Mouse (Mus musculus) intestine, postnatal 0 days (tissue): Measurements from ENCODE around the gene Cope. TPM values are rescaled to one million over a fixed set of nuclear protein-coding genes. Genes with fewer than 3 reads are reported as not detected.
A peak's percentile ranks its signal among the peaks of the same experiment; 100 is the strongest.

Experiments
- ATAC-seq: fragments of 200-750 bp; cut with Nextera tagmentation; 2 replicates; pipeline ENCODE4 v1.8.0; 2017; ENCODE audit warnings: mild to moderate bottlenecking, moderate TSS enrichment, moderate library complexity
- H3K27ac ChIP-seq: fragments of 300-500 bp; sonication (generic); 2 replicates; pipeline ENCODE4 v1.5.1; 2014; ENCODE audit warnings: mild to moderate bottlenecking, low read depth, low read length, moderate library complexity
- H3K27me3 ChIP-seq: fragments of 300-500 bp; sonication (generic); replicated peaks from 2 replicates; pipeline ENCODE4 v1.6.1; 2014; ENCODE audit warnings: low read length, mixed read lengths; ENCODE audit not compliant: control insufficient read depth, insufficient read depth
- H3K36me3 ChIP-seq: fragments of 300-500 bp; sonication (generic); 2 replicates; pipeline ENCODE4 v1.6.1; 2014; ENCODE audit warnings: mild to moderate bottlenecking, moderate library complexity; ENCODE audit not compliant: control insufficient read depth, insufficient read depth
- H3K4me1 ChIP-seq: fragments of 300-500 bp; sonication (generic); replicated peaks from 2 replicates; pipeline ENCODE4 v1.6.1; 2014; ENCODE audit warnings: antibody characterized with exemption, low read length, mixed read lengths; ENCODE audit not compliant: control insufficient read depth, insufficient read depth
- H3K4me2 ChIP-seq: fragments of 300-500 bp; sonication (generic); replicated peaks from 2 replicates; pipeline ENCODE4 v1.6.1; 2014; ENCODE audit warnings: low read depth, mild to moderate bottlenecking, moderate library complexity
- H3K4me3 ChIP-seq: fragments of 300-500 bp; sonication (generic); 2 replicates; pipeline ENCODE4 v1.5.1; 2014; ENCODE audit warnings: low read depth, low read length
- H3K9ac ChIP-seq: fragments of 300-500 bp; sonication (generic); 2 replicates; pipeline ENCODE4 v1.6.1; 2014; ENCODE audit warnings: mild to moderate bottlenecking, low read depth, low read length
- H3K9me3 ChIP-seq: fragments of 300-500 bp; sonication (generic); 2 replicates; pipeline ENCODE4 v1.6.1; 2016; ENCODE audit warnings: mixed run types; ENCODE audit not compliant: control insufficient read depth
- CTCF ChIP-seq: sonication (generic); IDR thresholded peaks from 2 replicates; pipeline ENCODE4 v1.5.1; 2016; ENCODE audit warnings: low read depth, mild to moderate bottlenecking, control low read depth, antibody characterized with exemption, moderate library complexity
- WGBS: fragments of 180-500 bp; shearing (Covaris S2); extraction: QIAGEN DNeasy Blood & Tissue Kit; methylation state at CpG from one replicate; pipeline ENCODE4 v1.1.7; 2014; 5-methylcytosine and 5-hydroxymethylcytosine counted together
- polyA plus RNA-seq: library from polyadenylated mRNA; unstranded; fragments of >200 nt; fragmentation: Nextera tagmentation; extraction: Ambion mirVana; gene quantifications from 2 replicates; pipeline ENCODE4 v1.2.1, GENCODE M21; 2015

Gene Cope
- polyA plus RNA-seq, 1 experiment from 2014 or later, result 383 TPM

DNA sequence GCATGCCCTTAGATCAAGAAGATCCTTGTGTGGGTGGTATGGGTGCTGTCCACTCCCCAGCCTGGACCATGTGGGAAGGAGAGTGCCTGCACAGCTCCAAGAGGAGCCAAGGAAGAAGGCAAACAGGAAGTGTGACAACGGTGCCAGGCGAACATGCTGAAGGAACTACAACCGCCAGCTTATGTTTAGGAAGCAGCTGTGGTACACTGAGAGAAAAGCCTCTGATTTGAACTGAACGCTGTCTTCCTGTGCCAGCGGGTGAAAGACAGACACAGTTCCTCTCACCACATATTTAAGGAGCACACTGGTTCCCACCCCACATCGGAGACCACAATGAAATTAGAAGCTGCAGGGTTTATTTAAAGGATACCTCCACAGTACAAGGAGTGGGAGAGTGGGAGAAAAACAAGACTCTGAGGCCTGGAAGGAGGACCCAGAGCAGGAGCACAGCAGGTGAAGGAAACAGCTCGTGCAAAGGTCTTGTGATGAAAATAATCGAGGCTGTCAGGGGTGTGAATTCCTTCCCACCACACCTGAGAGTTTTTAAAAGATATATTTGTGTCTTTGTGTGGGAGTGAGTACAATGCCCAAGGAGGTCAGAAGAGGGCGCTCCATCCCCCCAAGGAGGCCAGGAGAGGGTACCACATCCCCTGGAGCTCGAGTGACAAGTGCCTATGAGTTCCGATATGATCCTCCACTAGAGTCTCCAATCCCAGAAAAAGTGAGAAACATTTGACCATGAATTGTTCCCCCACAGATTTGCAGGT is 33.3 kb upstream of the Cope start:
- H3K36me3 ChIP-seq, result peaks cover 8% of the 10 kb centered on the region; the same call in 1 of the 2 replicates

DNA sequence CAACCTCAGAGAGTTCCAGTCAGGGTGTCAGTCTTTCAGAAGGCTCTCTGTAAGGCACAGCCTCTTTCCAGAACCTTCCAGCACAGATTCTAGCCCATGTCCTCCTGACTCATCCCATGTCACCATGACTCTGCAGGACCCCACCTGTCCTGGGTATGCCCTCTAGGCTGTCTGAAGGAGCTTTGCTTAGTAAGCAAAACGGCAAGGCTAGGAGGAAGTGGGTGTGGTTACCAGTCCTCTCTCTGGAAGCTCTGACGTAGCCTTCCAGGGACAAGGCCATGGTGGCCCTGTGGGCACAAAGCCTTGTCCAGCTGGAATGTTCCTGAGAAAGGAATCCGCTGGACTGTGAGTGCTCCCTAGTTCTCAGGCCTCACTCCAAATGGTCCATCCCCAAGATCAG is 29.4 kb upstream of the Cope start:
- no peaks in the 10 kb centered on the region for H3K36me3 ChIP-seq
- H3K9ac ChIP-seq, result no peak overlapping the region
- H3K9me3 ChIP-seq, result no peaks in the 10 kb centered on the region
- no peak for TF ChIP-seq CTCF
- H3K27me3 ChIP-seq, result no peaks in the 10 kb centered on the region
- no peak overlapping the region for H3K27ac ChIP-seq
- no peak overlapping the region for H3K4me3 ChIP-seq
- ATAC-seq, result peak; percentile 66
- no peak overlapping the region for H3K4me2 ChIP-seq
- H3K4me1 ChIP-seq, result peaks cover 2% of the 10 kb centered on the region; the same call in 1 of the 2 replicates
- 45% methylated on average over 3 of the region's 3 CpGs for WGBS

More for the DNA sequence above, 33.3 kb upstream of the Cope start:
- H3K4me3 ChIP-seq, result no peak overlapping the region
- ATAC-seq, result no peak
- H3K9me3 ChIP-seq, result no peaks in the 10 kb centered on the region
- H3K4me1 ChIP-seq, result peaks cover 2% of the 10 kb centered on the region; the same call in 1 of the 2 replicates
- 47% methylated on average over 11 of the region's 11 CpGs for WGBS
- H3K9ac ChIP-seq, result no peak overlapping the region
- H3K4me2 ChIP-seq, result no peak overlapping the region
- H3K27me3 ChIP-seq, result no peaks in the 10 kb centered on the region
- TF ChIP-seq CTCF, result peak; percentile 62
- H3K27ac ChIP-seq, result no peak overlapping the region; the same call in 1 of the 2 replicates

DNA sequence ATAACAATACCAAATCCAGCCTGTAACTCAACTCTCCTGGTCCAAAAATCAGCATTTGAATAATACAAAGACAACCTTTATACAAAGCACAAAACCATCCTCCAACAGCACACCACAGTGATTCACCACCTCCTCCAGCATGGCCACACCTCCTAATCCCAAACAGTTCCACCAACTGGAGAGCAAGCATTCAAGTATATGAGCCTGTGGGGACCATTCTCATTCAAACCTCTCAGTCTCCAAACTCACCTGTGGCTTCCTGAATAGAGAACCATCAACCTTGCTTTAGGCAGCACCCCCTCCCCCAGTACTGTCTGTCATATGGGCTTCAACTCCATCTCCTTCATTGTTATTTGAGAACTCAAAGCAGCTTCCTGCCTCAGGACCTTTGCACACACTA is 28.0 kb upstream of the Cope start:
- H3K4me1 ChIP-seq, result no peaks in the 10 kb centered on the region; the same call in 1 of the 2 replicates
- H3K36me3 ChIP-seq, result no peaks in the 10 kb centered on the region
- no peaks in the 10 kb centered on the region for H3K27me3 ChIP-seq
- no peaks in the 10 kb centered on the region for H3K9me3 ChIP-seq
- no peak for ATAC-seq
- H3K27ac ChIP-seq, result no peak overlapping the region
- no peak overlapping the region for H3K9ac ChIP-seq
- no peak overlapping the region for H3K4me2 ChIP-seq
- TF ChIP-seq CTCF, result no peak
- no peak overlapping the region for H3K4me3 ChIP-seq

DNA sequence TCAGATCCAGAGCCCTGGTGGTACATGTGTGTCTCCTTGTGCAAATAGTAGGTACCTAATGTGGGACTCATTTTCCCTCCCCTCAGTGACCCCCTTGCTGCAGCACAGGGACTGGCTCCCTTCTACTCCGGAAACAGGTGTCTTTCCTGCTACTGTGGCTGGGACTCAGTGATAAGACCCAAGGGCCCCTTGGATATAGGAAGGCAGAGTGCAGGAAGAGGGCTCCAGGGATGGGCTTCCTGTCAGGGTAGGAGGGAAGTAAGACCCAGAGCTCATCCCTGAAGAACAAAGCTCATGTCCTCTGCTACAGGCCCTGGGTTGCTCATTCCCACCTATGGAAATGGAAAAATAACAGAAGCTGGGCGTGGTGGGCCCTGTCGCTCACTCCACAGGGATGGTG is 25.8 kb upstream of the Cope start:
- ATAC-seq, result no peak
- no peak overlapping the region; the same call in 1 of the 2 replicates for H3K27ac ChIP-seq
- no peaks in the 10 kb centered on the region; the same call in 1 of the 2 replicates for H3K4me1 ChIP-seq
- no peaks in the 10 kb centered on the region for H3K9me3 ChIP-seq
- H3K9ac ChIP-seq, result no peak overlapping the region
- no peaks in the 10 kb centered on the region for H3K27me3 ChIP-seq
- no peak overlapping the region for H3K4me2 ChIP-seq
- no peak for TF ChIP-seq CTCF
- no peaks in the 10 kb centered on the region for H3K36me3 ChIP-seq
- H3K4me3 ChIP-seq, result no peak overlapping the region
- WGBS, result 73% methylated on average over 3 of the region's 3 CpGs

DNA sequence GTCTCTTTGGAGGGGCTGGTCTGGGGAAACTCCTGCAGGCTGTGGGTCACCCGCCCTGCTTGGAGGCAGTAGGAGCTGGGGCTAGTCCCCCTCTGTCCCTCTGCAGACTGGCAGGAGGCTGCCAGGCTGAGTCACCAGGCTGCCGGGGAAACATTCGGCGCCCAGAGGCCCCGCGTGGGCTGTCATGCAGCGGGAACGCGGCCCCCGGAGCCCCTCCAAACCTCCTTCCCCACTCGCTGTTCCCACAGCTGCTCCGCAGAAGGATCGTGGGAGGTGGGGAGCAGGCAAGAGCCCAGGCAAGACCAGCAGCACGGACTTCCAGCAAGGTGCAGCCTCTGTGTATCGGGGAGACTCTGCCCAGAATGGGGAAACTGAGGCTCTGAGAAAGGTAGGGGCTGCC is 24.1 kb upstream of the Cope start:
- 53% methylated on average over 15 of the region's 15 CpGs for WGBS
- H3K9me3 ChIP-seq, result no peaks in the 10 kb centered on the region
- no peak for TF ChIP-seq CTCF
- no peaks in the 10 kb centered on the region for H3K27me3 ChIP-seq
- H3K27ac ChIP-seq, result no peak overlapping the region
- H3K4me1 ChIP-seq, result no peaks in the 10 kb centered on the region
- no peak overlapping the region for H3K4me2 ChIP-seq
- H3K9ac ChIP-seq, result 0 out of 2 replicates have a peak overlapping the region, but pooled peaks have one; percentile 17
- H3K4me3 ChIP-seq, result no peak overlapping the region
- no peak for ATAC-seq
- no peaks in the 10 kb centered on the region for H3K36me3 ChIP-seq

DNA sequence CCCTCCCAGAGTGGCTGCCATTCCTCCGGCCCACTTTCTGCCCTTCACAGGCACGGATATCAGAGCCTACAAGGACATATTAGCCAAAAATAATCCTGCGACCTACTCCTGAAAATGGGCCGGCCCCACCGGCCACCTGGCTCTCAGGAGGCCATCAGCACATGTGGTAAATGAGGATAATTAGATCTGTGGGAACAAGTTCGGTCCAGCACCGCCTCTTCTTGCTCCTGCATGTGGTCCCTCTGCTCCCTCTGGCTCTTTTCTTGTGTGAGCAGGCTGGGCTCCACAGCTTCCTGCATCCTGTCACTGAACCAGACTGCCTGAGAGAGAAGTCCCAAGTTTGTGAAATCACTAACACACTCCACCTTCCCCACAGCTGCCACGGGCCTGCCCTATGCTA is 23.1 kb upstream of the Cope start:
- no peak overlapping the region for H3K4me2 ChIP-seq
- ATAC-seq, result no peak
- H3K27ac ChIP-seq, result no peak overlapping the region
- no peaks in the 10 kb centered on the region for H3K36me3 ChIP-seq
- 70% methylated on average over 8 of the region's 8 CpGs for WGBS
- H3K27me3 ChIP-seq, result no peaks in the 10 kb centered on the region
- H3K9ac ChIP-seq, result no peak overlapping the region
- no peaks in the 10 kb centered on the region for H3K4me1 ChIP-seq
- no peak for TF ChIP-seq CTCF
- H3K4me3 ChIP-seq, result no peak overlapping the region
- H3K9me3 ChIP-seq, result no peaks in the 10 kb centered on the region
